In the genomic region with DNA sequence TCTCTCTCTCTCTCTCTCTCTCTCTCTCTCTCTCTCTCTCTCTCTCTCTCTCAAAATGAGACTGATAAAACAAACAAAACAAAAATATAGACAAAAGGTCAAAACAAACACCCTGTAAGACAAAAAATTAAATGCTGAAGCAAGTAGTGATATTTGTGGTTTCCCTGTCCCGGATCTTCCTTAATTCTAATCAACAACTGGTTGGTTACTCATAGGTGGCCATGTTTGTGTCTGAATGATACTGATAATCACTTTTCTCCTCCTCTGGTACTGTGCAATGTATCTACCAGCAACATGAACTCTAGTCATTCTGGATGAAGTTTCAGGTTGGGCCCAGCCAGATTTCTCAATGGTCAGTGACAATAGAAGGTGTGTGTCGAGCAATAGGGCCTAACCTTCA, we compare ENCODE assay signal across 16 mouse cellular contexts.
DNase-seq lines count a peak whose midpoint lies in the region; TF ChIP-seq lines count a peak whose summit lies in the region.
"Had no signal": no experiment of that assay in that cellular context is flagged by ENCODE, and none has a peak within 500 bp of the region (broad histone marks: within the 10 kb centered on the region; RNA-seq: fewer than 3 reads in every experiment).

No protein-coding gene starts in this region.

- no peak for TF ChIP-seq RAD21 in MEL (IDR thresholded peaks at IDR 0.05; ENCODE audit: low read depth, low read length)

- H3K27ac ChIP-seq in MEL (ENCODE audit: control insufficient read depth, low read depth, low read length), result no peak overlapping the region

- no peak overlapping the region for H3K4me3 ChIP-seq in MEL (ENCODE audit: control insufficient read depth in 1 of 2, insufficient read depth in 1 of 2, low read depth in 2 of 2, low read length in 2 of 2)

- H3K36me3 ChIP-seq in MEL (ENCODE audit: control insufficient read depth in 1 of 2, insufficient read depth in 2 of 2, low read length in 2 of 2), result peaks cover 0 to 3% of the 10 kb centered on the region in 2 experiments; a peak in 2 of 4 replicates
- H3K36me3 ChIP-seq: G1E had no signal

- no peak overlapping the region for H3K9ac ChIP-seq in MEL (ENCODE audit: control insufficient read depth, low read depth, low read length, poor library complexity, severe bottlenecking)

- H3K79me2 ChIP-seq in MEL (ENCODE audit: control insufficient read depth, insufficient read depth, low read length, poor library complexity), result no peaks in the 10 kb centered on the region

- no peaks in the 10 kb centered on the region for H3K4me1 ChIP-seq in MEL (ENCODE audit: control insufficient read depth in 1 of 2, insufficient read depth in 2 of 2, low read length in 2 of 2)

- no peaks in the 10 kb centered on the region for H3K9me3 ChIP-seq in MEL (replicated peaks; ENCODE audit: insufficient read depth, low read length)

- peak; percentile 50 to 52; a peak in 3 of 4 replicates for TF ChIP-seq EP300 in MEL (IDR thresholded peaks at IDR 0.05; ENCODE audit: low read depth in 1 of 2, low read length in 2 of 2)

- DNase-seq in MEL (ENCODE audit: low read depth, low spot score), result peak; percentile 41
- no peak for DNase-seq in urinary bladder, adult 2 months (ENCODE audit: low spot score)
- DNase-seq: adrenal gland, adult 2 months; adrenal gland, adult 8-10 months; adrenal gland, postnatal 10 days; adrenal gland, postnatal 14 days; adrenal gland, postnatal 25 days; adrenal gland, postnatal 36 days; B cell, adult 2 months; cerebellum, adult 11 months; cerebellum, adult 11-12 months; cerebellum, adult 18-20 months; cerebellum, adult 2 months; cerebellum, adult 8-10 months had no signal

- TF ChIP-seq POLR2A in MEL (IDR thresholded peaks at IDR 0.05; ENCODE audit: control insufficient read depth in 1 of 2, insufficient read depth in 1 of 2, low read depth in 1 of 2, low read length in 2 of 2, poor library complexity in 1 of 2), result no peak

- no peak for TF ChIP-seq CTCF in MEL (IDR thresholded peaks at IDR 0.05 in 2 of 3, conservative IDR thresholded peaks at IDR 0.05 in 1 of 3; ENCODE audit: control insufficient read depth in 1 of 3, insufficient read depth in 1 of 3, low read depth in 2 of 3, low read length in 3 of 3, poor library complexity in 1 of 3, severe bottlenecking in 1 of 3)

- no peaks in the 10 kb centered on the region for H3K27me3 ChIP-seq in MEL (ENCODE audit: control insufficient read depth in 1 of 2, insufficient read depth in 2 of 2, low read length in 2 of 2)
- H3K27me3 ChIP-seq: CH12.LX had no signal

TF ChIP-seq in MEL, 35 proteins besides CTCF, POLR2A, EP300 and RAD21:
- TF ChIP-seq GATA1 (IDR thresholded peaks at IDR 0.05; ENCODE audit: low read depth, low read length), result peak; percentile 39; the same call in 1 of the 2 replicates
- no peak for TF ChIP-seq TCF12 (IDR thresholded peaks at IDR 0.05; ENCODE audit: low read depth, low read length)
- TF ChIP-seq MAFK (IDR thresholded peaks at IDR 0.05; ENCODE audit: borderline replicate concordance, low read depth, low read length), result no peak
- TF ChIP-seq CHD2 (IDR thresholded peaks at IDR 0.05; ENCODE audit: low read length), result no peak
- no peak for TF ChIP-seq JUND (IDR thresholded peaks at IDR 0.05; ENCODE audit: low read depth, low read length)
